Mouse (Mus musculus): ENCODE results near the gene Mmp25. TPM values are rescaled to one million over a fixed set of nuclear protein-coding genes. Genes with fewer than 3 reads are reported as not detected.

Mmp25 gene
- polyA plus RNA-seq, 1 experiment from 2014 or later = 1.1 TPM

GRCm38 (mm10) chr17:23665511-23665910, 20.4 kb upstream of the Mmp25 start:
- Histone ChIP-seq H3K9me3 (ENCODE audit: low read length) (no peaks in the 10 kb centered on the region), H3K4me2 (replicated peaks; ENCODE audit: low read depth, low read length) (no peak overlapping the region), H3K9ac (replicated peaks; ENCODE audit: low read length) (no peak overlapping the region), H3K36me3 (ENCODE audit: insufficient read depth, low read length) (peaks cover 24% of the 10 kb centered on the region), H3K27me3 (ENCODE audit: insufficient read depth, low read length) (peaks cover 26% of the 10 kb centered on the region), H3K4me1 (ENCODE audit: insufficient read depth, low read length) (0 out of 2 replicates have a peak, but pooled peaks cover 5% of the 10 kb centered on the region), H3K4me3 (ENCODE audit: low read length) (no peak overlapping the region), H3K27ac (ENCODE audit: low read length) (no peak overlapping the region)
- WGBS = 82% methylated on average over 13 of the region's 14 CpGs
- no peak for ATAC-seq (ENCODE audit: low FRiP score, low TSS enrichment)

GRCm38 (mm10) chr17:23664556-23665021, 19.5 kb upstream of the Mmp25 start:
- peak overlapping the region; percentile 23; the same call in 1 of the 2 replicates for H3K9ac ChIP-seq (replicated peaks; ENCODE audit: low read length)
- peaks cover 21% of the 10 kb centered on the region for H3K36me3 ChIP-seq (ENCODE audit: insufficient read depth, low read length)
- no peaks in the 10 kb centered on the region for H3K9me3 ChIP-seq (ENCODE audit: low read length)
- H3K27me3 ChIP-seq (ENCODE audit: insufficient read depth, low read length) = peaks cover 35% of the 10 kb centered on the region
- ATAC-seq (ENCODE audit: low FRiP score, low TSS enrichment) = peak; percentile 32; the same call in 1 of the 2 replicates
- H3K4me2 ChIP-seq (replicated peaks; ENCODE audit: low read depth, low read length) = no peak overlapping the region
- 7% methylated on average over 5 of the region's 5 CpGs for WGBS
- H3K4me1 ChIP-seq (ENCODE audit: insufficient read depth, low read length) = peaks cover 5% of the 10 kb centered on the region; the same call in 1 of the 2 replicates
- no peak overlapping the region for H3K27ac ChIP-seq (ENCODE audit: low read length)
- H3K4me3 ChIP-seq (ENCODE audit: low read length) = no peak overlapping the region

- no peak overlapping the region for H3K27ac ChIP-seq (ENCODE audit: low read length)
- H3K9ac ChIP-seq (replicated peaks; ENCODE audit: low read length) = no peak overlapping the region
- no peak overlapping the region for H3K4me3 ChIP-seq (ENCODE audit: low read length)
- H3K27me3 ChIP-seq (ENCODE audit: insufficient read depth, low read length) = peaks cover 35% of the 10 kb centered on the region
- peaks cover 5% of the 10 kb centered on the region; the same call in 1 of the 2 replicates for H3K4me1 ChIP-seq (ENCODE audit: insufficient read depth, low read length)
- H3K36me3 ChIP-seq (ENCODE audit: insufficient read depth, low read length) = peaks cover 4% of the 10 kb centered on the region; the same call in 1 of the 2 replicates
- H3K9me3 ChIP-seq (ENCODE audit: low read length) = no peaks in the 10 kb centered on the region
- peak overlapping the region; percentile 21; the same call in 1 of the 2 replicates for H3K4me2 ChIP-seq (replicated peaks; ENCODE audit: low read depth, low read length)
- no peak for ATAC-seq (ENCODE audit: low FRiP score, low TSS enrichment)
- 2% methylated on average over 9 of the region's 9 CpGs for whole genome bisulfite sequencing
These were observed 16.4 kb upstream of the Mmp25 start for GRCm38 (mm10) chr17:23661526-23661925.

GRCm38 (mm10) chr17:23660876-23661200, 15.8 kb upstream of the Mmp25 start:
- Histone ChIP-seq H3K4me2 (replicated peaks; ENCODE audit: low read depth, low read length) (peak overlapping the region; percentile 56), H3K27me3 (ENCODE audit: insufficient read depth, low read length) (peaks cover 35% of the 10 kb centered on the region), H3K4me3 (ENCODE audit: low read length) (peak overlapping the region; percentile 47), H3K9ac (replicated peaks; ENCODE audit: low read length) (peak overlapping the region; percentile 38; the same call in 1 of the 2 replicates), H3K27ac (ENCODE audit: low read length) (no peak overlapping the region), H3K36me3 (ENCODE audit: insufficient read depth, low read length) (no peaks in the 10 kb centered on the region), H3K9me3 (ENCODE audit: low read length) (no peaks in the 10 kb centered on the region), H3K4me1 (ENCODE audit: insufficient read depth, low read length) (peaks cover 5% of the 10 kb centered on the region; the same call in 1 of the 2 replicates)
- ATAC-seq (ENCODE audit: low FRiP score, low TSS enrichment) = no peak
- 1% methylated on average over 14 of the region's 14 CpGs for WGBS

- peak within 1 kb of the TSS; percentile 38; the same call in 1 of the 2 replicates for H3K9ac ChIP-seq (replicated peaks; ENCODE audit: low read length)
- ATAC-seq (ENCODE audit: low FRiP score, low TSS enrichment) = peak; percentile 44; the same call in 1 of the 2 replicates
- 5% methylated on average over 27 of the region's 27 CpGs for WGBS
These were observed 15.2 kb upstream of the Mmp25 start, which contains the start of gene Bicdl2 for GRCm38 (mm10) chr17:23660117-23660875. Gene Bicdl2 (plus strand): TSS chr17:23660506.

GRCm38 (mm10) chr17:23658450-23658849, 13.4 kb upstream of the Mmp25 start:
- H3K9me3 ChIP-seq (ENCODE audit: low read length) = no peaks in the 10 kb centered on the region
- H3K9ac ChIP-seq (replicated peaks; ENCODE audit: low read length) = no peak overlapping the region
- no peak for ATAC-seq (ENCODE audit: low FRiP score, low TSS enrichment)
- no peaks in the 10 kb centered on the region for H3K36me3 ChIP-seq (ENCODE audit: insufficient read depth, low read length)
- H3K4me1 ChIP-seq (ENCODE audit: insufficient read depth, low read length) = peaks cover 5% of the 10 kb centered on the region; the same call in 1 of the 2 replicates
- no peak overlapping the region for H3K4me3 ChIP-seq (ENCODE audit: low read length)
- peaks cover 35% of the 10 kb centered on the region for H3K27me3 ChIP-seq (ENCODE audit: insufficient read depth, low read length)
- 92% methylated on average over 3 of the region's 3 CpGs for WGBS
- no peak overlapping the region for H3K4me2 ChIP-seq (replicated peaks; ENCODE audit: low read depth, low read length)
- no peak overlapping the region for H3K27ac ChIP-seq (ENCODE audit: low read length)

More at GRCm38 (mm10) chr17:23660117-23660875, 15.2 kb upstream of the Mmp25 start, which contains the start of gene Bicdl2:
- no peaks in the 10 kb centered on the region for H3K9me3 ChIP-seq (ENCODE audit: low read length)
- H3K4me3 ChIP-seq (ENCODE audit: low read length) = peak within 1 kb of the TSS; percentile 47
- no peaks in the 10 kb centered on the region for H3K36me3 ChIP-seq (ENCODE audit: insufficient read depth, low read length)
- H3K27ac ChIP-seq (ENCODE audit: low read length) = no peak within 1 kb of the TSS
- peaks cover 35% of the 10 kb centered on the region for H3K27me3 ChIP-seq (ENCODE audit: insufficient read depth, low read length)
- H3K4me2 ChIP-seq (replicated peaks; ENCODE audit: low read depth, low read length) = peak within 1 kb of the TSS; percentile 56
- H3K4me1 ChIP-seq (ENCODE audit: insufficient read depth, low read length) = peaks cover 5% of the 10 kb centered on the region; the same call in 1 of the 2 replicates

- no peak for ATAC-seq (ENCODE audit: low FRiP score, low TSS enrichment)
- Histone ChIP-seq H3K36me3 (ENCODE audit: insufficient read depth, low read length) (no peaks in the 10 kb centered on the region), H3K27ac (ENCODE audit: low read length) (no peak overlapping the region), H3K4me1 (ENCODE audit: insufficient read depth, low read length) (no peaks in the 10 kb centered on the region), H3K27me3 (ENCODE audit: insufficient read depth, low read length) (no peaks in the 10 kb centered on the region), H3K4me2 (replicated peaks; ENCODE audit: low read depth, low read length) (no peak overlapping the region), H3K9ac (replicated peaks; ENCODE audit: low read length) (no peak overlapping the region), H3K4me3 (ENCODE audit: low read length) (no peak overlapping the region), H3K9me3 (ENCODE audit: low read length) (no peaks in the 10 kb centered on the region)
- WGBS = 58% methylated on average over 2 of the region's 2 CpGs
These were observed 9.3 kb upstream of the Mmp25 start for GRCm38 (mm10) chr17:23654410-23654809.

GRCm38 (mm10) chr17:23654001-23654400, 8.9 kb upstream of the Mmp25 start:
- Histone ChIP-seq H3K9me3 (ENCODE audit: low read length) (no peaks in the 10 kb centered on the region), H3K9ac (replicated peaks; ENCODE audit: low read length) (no peak overlapping the region), H3K27me3 (ENCODE audit: insufficient read depth, low read length) (no peaks in the 10 kb centered on the region), H3K36me3 (ENCODE audit: insufficient read depth, low read length) (no peaks in the 10 kb centered on the region), H3K4me1 (ENCODE audit: insufficient read depth, low read length) (no peaks in the 10 kb centered on the region), H3K27ac (ENCODE audit: low read length) (no peak overlapping the region), H3K4me3 (ENCODE audit: low read length) (no peak overlapping the region), H3K4me2 (replicated peaks; ENCODE audit: low read depth, low read length) (no peak overlapping the region)
- 57% methylated on average over 6 of the region's 6 CpGs for WGBS
- ATAC-seq (ENCODE audit: low FRiP score, low TSS enrichment) = no peak

GRCm38 (mm10) chr17:23653324-23653723, 8.2 kb upstream of the Mmp25 start:
- H3K4me2 ChIP-seq (replicated peaks; ENCODE audit: low read depth, low read length) = no peak overlapping the region
- no peaks in the 10 kb centered on the region for H3K4me1 ChIP-seq (ENCODE audit: insufficient read depth, low read length)
- no peak overlapping the region for H3K27ac ChIP-seq (ENCODE audit: low read length)
- H3K36me3 ChIP-seq (ENCODE audit: insufficient read depth, low read length) = no peaks in the 10 kb centered on the region
- H3K4me3 ChIP-seq (ENCODE audit: low read length) = no peak overlapping the region
- no peaks in the 10 kb centered on the region for H3K27me3 ChIP-seq (ENCODE audit: insufficient read depth, low read length)
- no peak for ATAC-seq (ENCODE audit: low FRiP score, low TSS enrichment)
- WGBS = 88% methylated on average over 1 of the region's 2 CpGs
- H3K9ac ChIP-seq (replicated peaks; ENCODE audit: low read length) = no peak overlapping the region
- no peaks in the 10 kb centered on the region for H3K9me3 ChIP-seq (ENCODE audit: low read length)

- no peak overlapping the region for H3K9ac ChIP-seq (replicated peaks; ENCODE audit: low read length)
- H3K9me3 ChIP-seq (ENCODE audit: low read length) = no peaks in the 10 kb centered on the region
- H3K4me1 ChIP-seq (ENCODE audit: insufficient read depth, low read length) = no peaks in the 10 kb centered on the region
- no peak overlapping the region for H3K4me2 ChIP-seq (replicated peaks; ENCODE audit: low read depth, low read length)
- ATAC-seq (ENCODE audit: low FRiP score, low TSS enrichment) = no peak
- WGBS = 76% methylated on average over 6 of the region's 6 CpGs
- no peaks in the 10 kb centered on the region for H3K27me3 ChIP-seq (ENCODE audit: insufficient read depth, low read length)
- H3K4me3 ChIP-seq (ENCODE audit: low read length) = no peak overlapping the region
- H3K36me3 ChIP-seq (ENCODE audit: insufficient read depth, low read length) = no peaks in the 10 kb centered on the region
- H3K27ac ChIP-seq (ENCODE audit: low read length) = no peak overlapping the region
These were observed 6.3 kb upstream of the Mmp25 start for GRCm38 (mm10) chr17:23651363-23651762.
